Mouse (Mus musculus): ENCODE data around the gene Llgl2. TPM values are rescaled to one million over a fixed set of nuclear protein-coding genes. Genes with fewer than 3 reads are reported as not detected.

Gene Llgl2
- total and polyA plus RNA-seq, 2 experiments, result 15.8 to 46.8 TPM

DNA sequence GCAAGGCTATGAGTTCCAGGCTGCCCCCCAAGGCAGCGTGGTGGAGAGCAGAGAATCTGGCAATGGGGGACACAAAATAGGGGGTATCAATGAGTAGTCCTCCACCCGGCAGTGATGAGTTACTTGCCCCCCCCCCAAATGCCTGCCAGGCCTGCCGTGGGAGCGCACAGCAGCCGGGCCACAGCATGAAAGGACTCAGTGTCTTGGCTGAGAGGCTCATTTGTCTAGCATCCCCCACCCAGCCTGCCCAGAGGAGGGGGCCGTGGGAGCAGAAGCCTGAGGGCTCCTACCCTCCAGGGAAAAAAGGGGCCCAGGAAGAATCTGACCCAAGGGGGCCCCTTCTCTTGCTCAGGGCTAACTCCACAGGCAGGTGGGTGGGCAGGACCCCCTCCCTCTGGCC, 16.5 kb upstream of the Llgl2 start:
- DNase-seq (ENCODE audit: extremely low read depth, low read depth, low spot score), result no peak
- Histone ChIP-seq H3K27me3 (ENCODE audit: control insufficient read depth, insufficient read depth, low read length) (no peaks in the 10 kb centered on the region), H3K36me3 (ENCODE audit: control insufficient read depth, insufficient read depth, low read length) (peaks cover 2% of the 10 kb centered on the region; the same call in 1 of the 2 replicates), H3K79me2 (ENCODE audit: control insufficient read depth, insufficient read depth, low read length) (peaks cover 8% of the 10 kb centered on the region; the same call in 1 of the 2 replicates), H3K9ac (ENCODE audit: low read depth, low read length) (no peak overlapping the region), H3K4me1 (ENCODE audit: control insufficient read depth, insufficient read depth, low read length) (peaks cover 14% of the 10 kb centered on the region), H3K4me3 (ENCODE audit: insufficient read depth, low read depth, low read length) (no peak overlapping the region), H3K27ac (replicated peaks; ENCODE audit: insufficient read depth, low read depth, low read length) (no peak overlapping the region)
- WGBS, result 94% methylated on average over 6 of the region's 6 CpGs
- no peak for TF ChIP-seq CTCF (IDR thresholded peaks at IDR 0.05; ENCODE audit: low read depth, low read length)
- no peak for TF ChIP-seq POLR2A (IDR thresholded peaks at IDR 0.05; ENCODE audit: extremely low read depth, insufficient read depth, low read length)

GRCm38 (mm10) chr11:115807971-115808370, 15.9 kb upstream of the Llgl2 start:
- Histone ChIP-seq H3K36me3 (ENCODE audit: control insufficient read depth, insufficient read depth, low read length) (peaks cover 2% of the 10 kb centered on the region; the same call in 1 of the 2 replicates), H3K4me1 (ENCODE audit: control insufficient read depth, insufficient read depth, low read length) (peaks cover 20% of the 10 kb centered on the region), H3K4me3 (ENCODE audit: insufficient read depth, low read depth, low read length) (no peak overlapping the region), H3K79me2 (ENCODE audit: control insufficient read depth, insufficient read depth, low read length) (peaks cover 15% of the 10 kb centered on the region; the same call in 1 of the 2 replicates), H3K27ac (replicated peaks; ENCODE audit: insufficient read depth, low read depth, low read length) (no peak overlapping the region), H3K9ac (ENCODE audit: low read depth, low read length) (no peak overlapping the region), H3K27me3 (ENCODE audit: control insufficient read depth, insufficient read depth, low read length) (no peaks in the 10 kb centered on the region)
- TF ChIP-seq POLR2A (IDR thresholded peaks at IDR 0.05; ENCODE audit: extremely low read depth, insufficient read depth, low read length) (no peak), CTCF (IDR thresholded peaks at IDR 0.05; ENCODE audit: low read depth, low read length) (no peak)
- 90% methylated on average over 11 of the region's 11 CpGs for WGBS
- no peak for DNase-seq (ENCODE audit: extremely low read depth, low read depth, low spot score)

- peak overlapping the region; percentile 6; the same call in 1 of the 2 replicates for H3K9ac ChIP-seq (ENCODE audit: low read depth, low read length)
- 72% methylated on average over 10 of the region's 10 CpGs for WGBS
- TF ChIP-seq POLR2A (IDR thresholded peaks at IDR 0.05; ENCODE audit: extremely low read depth, insufficient read depth, low read length), result no peak
- TF ChIP-seq CTCF (IDR thresholded peaks at IDR 0.05; ENCODE audit: low read depth, low read length), result no peak
- peak overlapping the region; percentile 3; the same call in 1 of the 2 replicates for H3K27ac ChIP-seq (replicated peaks; ENCODE audit: insufficient read depth, low read depth, low read length)
- no peaks in the 10 kb centered on the region for H3K27me3 ChIP-seq (ENCODE audit: control insufficient read depth, insufficient read depth, low read length)
- H3K36me3 ChIP-seq (ENCODE audit: control insufficient read depth, insufficient read depth, low read length), result peaks cover under 1% of the 10 kb centered on the region; the same call in 1 of the 2 replicates
- peaks cover 20% of the 10 kb centered on the region for H3K4me1 ChIP-seq (ENCODE audit: control insufficient read depth, insufficient read depth, low read length)
- DNase-seq (ENCODE audit: extremely low read depth, low read depth, low spot score), result no peak
- peaks cover 18% of the 10 kb centered on the region; the same call in 1 of the 2 replicates for H3K79me2 ChIP-seq (ENCODE audit: control insufficient read depth, insufficient read depth, low read length)
- H3K4me3 ChIP-seq (ENCODE audit: insufficient read depth, low read depth, low read length), result no peak overlapping the region
Observed at GRCm38 (mm10) chr11:115808696-115809310, 15.0 kb upstream of the Llgl2 start.

- Histone ChIP-seq H3K27me3 (ENCODE audit: control insufficient read depth, insufficient read depth, low read length) (no peaks in the 10 kb centered on the region), H3K4me1 (ENCODE audit: control insufficient read depth, insufficient read depth, low read length) (peaks cover 21% of the 10 kb centered on the region), H3K4me3 (ENCODE audit: insufficient read depth, low read depth, low read length) (no peak overlapping the region), H3K27ac (replicated peaks; ENCODE audit: insufficient read depth, low read depth, low read length) (peak overlapping the region; percentile 3; the same call in 1 of the 2 replicates), H3K9ac (ENCODE audit: low read depth, low read length) (no peak overlapping the region), H3K79me2 (ENCODE audit: control insufficient read depth, insufficient read depth, low read length) (peaks cover 18% of the 10 kb centered on the region; the same call in 1 of the 2 replicates), H3K36me3 (ENCODE audit: control insufficient read depth, insufficient read depth, low read length) (no peaks in the 10 kb centered on the region; the same call in 1 of the 2 replicates)
- WGBS, result 74% methylated on average over 8 of the region's 8 CpGs
- TF ChIP-seq CTCF (IDR thresholded peaks at IDR 0.05; ENCODE audit: low read depth, low read length), result no peak
- no peak for TF ChIP-seq POLR2A (IDR thresholded peaks at IDR 0.05; ENCODE audit: extremely low read depth, insufficient read depth, low read length)
- no peak for DNase-seq (ENCODE audit: extremely low read depth, low read depth, low spot score)
Observed at GRCm38 (mm10) chr11:115809311-115809781, 14.5 kb upstream of the Llgl2 start.

DNA sequence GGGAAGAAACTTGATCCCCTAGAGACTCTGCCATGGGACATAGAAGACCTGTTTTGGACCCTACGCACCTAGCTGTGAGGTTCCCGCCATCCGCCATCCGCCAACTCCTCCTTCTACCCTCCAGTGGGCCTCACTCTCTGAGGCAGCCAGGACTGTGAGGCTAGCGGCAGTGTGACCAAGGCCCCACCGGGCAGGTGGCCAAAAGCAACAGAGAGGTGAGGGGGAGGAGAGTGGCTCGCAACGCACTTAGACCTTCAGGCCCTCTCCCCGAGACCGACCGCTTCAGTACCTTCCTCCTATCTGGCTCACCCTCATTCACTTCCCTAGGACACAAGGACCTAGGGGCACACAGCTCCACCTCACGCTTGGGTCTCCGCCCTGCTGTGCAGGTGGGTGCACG, 13.5 kb upstream of the Llgl2 start:
- peak overlapping the region; percentile 57 for H3K4me3 ChIP-seq (ENCODE audit: insufficient read depth, low read depth, low read length)
- H3K36me3 ChIP-seq (ENCODE audit: control insufficient read depth, insufficient read depth, low read length), result no peaks in the 10 kb centered on the region
- peaks cover 18% of the 10 kb centered on the region; the same call in 1 of the 2 replicates for H3K79me2 ChIP-seq (ENCODE audit: control insufficient read depth, insufficient read depth, low read length)
- DNase-seq (ENCODE audit: extremely low read depth, low read depth, low spot score), result peak; percentile 38
- H3K27ac ChIP-seq (replicated peaks; ENCODE audit: insufficient read depth, low read depth, low read length), result peak overlapping the region; percentile 42
- WGBS, result 16% methylated on average over 14 of the region's 14 CpGs
- TF ChIP-seq CTCF (IDR thresholded peaks at IDR 0.05; ENCODE audit: low read depth, low read length) (no peak), POLR2A (IDR thresholded peaks at IDR 0.05; ENCODE audit: extremely low read depth, insufficient read depth, low read length) (no peak)
- H3K4me1 ChIP-seq (ENCODE audit: control insufficient read depth, insufficient read depth, low read length), result peaks cover 23% of the 10 kb centered on the region
- H3K9ac ChIP-seq (ENCODE audit: low read depth, low read length), result peak overlapping the region; percentile 57
- no peaks in the 10 kb centered on the region for H3K27me3 ChIP-seq (ENCODE audit: control insufficient read depth, insufficient read depth, low read length)

All from liver, adult 2 months (tissue).